Mouse (Mus musculus) R1 (cell line): ENCODE measurements around the gene Tnik.
A peak's percentile ranks its signal among the peaks of the same experiment; 100 is the strongest.

Source experiments
- DNase-seq: peaks from one replicate; pipeline ENCODE4 v3.0.0-alpha.2; 2018; ENCODE audit warnings: low read depth, low spot score

The Tnik gene

DNA sequence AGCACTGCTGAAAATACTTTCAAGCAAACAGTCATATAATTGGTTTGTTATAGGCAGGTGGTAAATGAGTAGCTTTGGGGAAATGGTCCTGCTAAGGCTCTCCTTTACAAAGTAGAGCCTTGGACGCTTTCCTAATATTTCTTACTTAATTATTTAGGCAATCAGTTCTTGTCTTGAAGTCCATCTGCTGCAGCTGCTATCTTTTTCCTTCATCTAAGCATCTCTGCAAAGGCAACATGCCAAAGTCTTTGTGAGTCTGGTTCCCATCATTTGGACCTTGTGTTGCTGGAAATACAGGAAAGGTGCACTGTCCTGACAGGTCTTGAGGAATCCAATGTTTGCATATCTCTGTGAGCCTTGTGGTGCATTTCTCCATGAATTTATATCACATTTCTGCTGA, 82.9 kb downstream of the Tnik start:
- DNase-seq: no peak

DNA sequence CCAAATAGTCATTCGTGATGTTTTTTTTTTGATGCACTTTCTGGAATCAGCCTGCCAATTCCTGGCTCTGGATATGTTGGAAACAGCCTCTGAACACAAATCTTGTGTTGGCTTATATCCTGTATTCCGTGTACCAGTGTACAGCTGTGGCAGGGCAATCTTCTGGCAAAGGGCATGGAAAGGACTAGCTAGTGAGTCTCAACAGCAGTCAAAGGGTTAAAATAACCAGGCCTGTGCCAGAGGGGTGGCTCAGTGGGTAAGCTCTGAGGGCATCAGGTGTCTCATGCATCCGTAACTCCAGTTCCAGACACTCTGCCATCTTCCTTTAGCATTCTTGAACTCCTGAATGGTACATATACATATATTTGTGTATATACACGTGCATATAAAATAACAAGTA, 83.5 kb downstream of the Tnik start:
- DNase-seq: no peak

DNA sequence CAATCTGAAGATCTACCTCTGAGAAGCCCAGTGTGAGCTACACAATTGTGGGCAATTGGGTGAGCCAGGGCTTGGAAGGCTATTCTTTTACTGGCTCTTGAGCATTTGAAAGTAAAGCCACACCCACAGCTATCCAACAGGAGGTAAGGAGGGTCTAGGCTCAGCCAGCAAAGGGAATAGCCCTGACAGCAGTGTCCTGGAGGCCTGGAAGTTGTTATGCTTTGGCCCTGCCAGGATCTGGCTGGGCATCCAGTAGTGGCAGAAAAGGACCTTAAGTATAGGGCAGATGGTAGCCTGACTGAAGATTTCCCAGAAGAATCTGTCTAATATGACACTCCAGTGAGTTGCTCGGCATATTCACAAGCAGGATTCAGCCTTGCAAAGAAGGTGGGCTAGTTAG, 85.7 kb downstream of the Tnik start:
- no peak for DNase-seq

DNA sequence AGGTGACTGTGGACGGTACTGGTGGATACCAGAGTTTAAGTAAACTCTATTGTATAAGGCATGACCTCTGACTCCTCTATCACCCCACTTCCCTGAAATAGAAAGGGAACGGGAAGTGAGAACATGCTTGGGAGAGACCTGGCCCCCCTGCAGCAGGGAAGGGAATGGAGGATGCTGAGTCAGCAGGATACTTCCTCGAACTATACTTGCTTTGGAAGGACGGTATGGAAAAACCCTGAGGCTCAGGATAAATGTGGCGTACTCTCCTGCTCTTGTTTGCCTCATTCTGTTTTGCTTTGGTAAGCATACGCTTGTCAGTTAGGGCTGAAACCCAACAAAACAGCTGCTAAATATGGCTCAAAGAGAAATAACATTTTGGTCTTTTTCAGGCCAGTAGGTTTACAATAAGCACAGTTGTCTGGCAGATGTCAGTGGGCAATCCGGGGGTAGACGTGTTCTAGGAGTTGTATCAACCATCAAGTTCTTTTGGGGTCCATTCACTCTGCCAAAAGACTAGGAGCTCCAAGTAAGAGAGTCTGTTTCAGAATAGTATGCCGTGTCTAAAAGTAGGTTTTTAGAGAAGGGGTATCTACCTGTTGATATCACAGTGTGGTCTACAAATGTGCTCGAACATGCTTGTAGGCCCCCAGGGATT, 87.3 kb downstream of the Tnik start:
- no peak for DNase-seq

DNA sequence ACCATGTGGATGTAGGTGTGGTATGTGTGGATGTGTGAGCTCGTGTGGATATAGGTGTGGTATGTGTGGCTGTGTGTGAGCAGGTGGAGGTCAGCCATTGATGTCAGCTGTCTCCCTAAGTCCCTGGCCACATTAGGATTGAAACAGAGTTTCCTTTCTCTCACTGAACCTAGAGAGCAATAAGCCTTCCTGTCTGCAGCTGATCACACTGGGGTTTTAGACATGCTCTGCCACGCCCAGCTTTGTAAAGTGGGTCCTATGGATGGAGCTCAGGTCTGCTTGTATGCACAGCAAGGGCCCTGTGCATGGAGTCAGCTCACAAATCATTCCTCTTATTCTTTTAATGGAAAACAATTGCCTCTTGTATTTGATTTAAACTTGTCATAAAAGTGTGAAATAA, 95.4 kb downstream of the Tnik start:
- no peak for DNase-seq

DNA sequence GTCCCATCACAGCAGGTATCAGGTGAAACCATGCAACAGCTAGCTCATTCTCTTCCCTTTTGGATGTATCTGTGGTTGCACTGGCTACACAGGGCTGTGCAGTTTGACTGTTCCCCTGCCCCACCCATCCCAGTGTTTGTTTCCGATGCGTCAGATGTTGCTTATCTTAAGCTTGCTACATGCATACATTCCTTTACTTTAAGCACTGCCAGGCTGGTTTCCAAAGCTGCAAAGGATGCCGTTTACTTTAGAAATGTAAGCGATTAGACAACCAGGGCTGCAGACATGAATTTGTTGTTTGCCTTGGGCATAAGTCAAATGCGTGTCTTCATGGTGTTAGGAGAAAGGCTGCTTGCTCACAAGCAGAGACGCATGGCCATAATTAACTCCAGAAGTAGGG, 96.1 kb downstream of the Tnik start:
- DNase-seq: peak; percentile 3

DNA sequence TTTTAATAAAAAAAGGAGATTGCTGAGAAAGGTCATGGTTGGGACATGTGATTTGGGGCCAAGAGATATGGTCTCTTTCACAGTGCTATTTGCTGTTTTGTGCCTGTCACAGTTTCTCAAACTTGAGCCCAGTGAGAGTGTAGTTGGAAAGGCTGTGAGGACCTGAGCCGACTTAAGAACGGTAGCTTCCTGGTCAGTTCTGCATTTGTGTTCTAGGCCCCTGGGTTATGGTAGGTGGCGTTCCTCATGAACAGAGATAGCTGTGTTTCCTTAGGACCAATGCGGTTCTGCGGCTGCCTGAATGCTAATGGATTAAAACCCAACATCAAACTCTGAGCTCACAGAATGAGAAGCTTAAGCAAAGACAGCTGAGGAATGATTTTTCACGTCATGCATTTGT, 98.0 kb downstream of the Tnik start:
- DNase-seq: no peak

DNA sequence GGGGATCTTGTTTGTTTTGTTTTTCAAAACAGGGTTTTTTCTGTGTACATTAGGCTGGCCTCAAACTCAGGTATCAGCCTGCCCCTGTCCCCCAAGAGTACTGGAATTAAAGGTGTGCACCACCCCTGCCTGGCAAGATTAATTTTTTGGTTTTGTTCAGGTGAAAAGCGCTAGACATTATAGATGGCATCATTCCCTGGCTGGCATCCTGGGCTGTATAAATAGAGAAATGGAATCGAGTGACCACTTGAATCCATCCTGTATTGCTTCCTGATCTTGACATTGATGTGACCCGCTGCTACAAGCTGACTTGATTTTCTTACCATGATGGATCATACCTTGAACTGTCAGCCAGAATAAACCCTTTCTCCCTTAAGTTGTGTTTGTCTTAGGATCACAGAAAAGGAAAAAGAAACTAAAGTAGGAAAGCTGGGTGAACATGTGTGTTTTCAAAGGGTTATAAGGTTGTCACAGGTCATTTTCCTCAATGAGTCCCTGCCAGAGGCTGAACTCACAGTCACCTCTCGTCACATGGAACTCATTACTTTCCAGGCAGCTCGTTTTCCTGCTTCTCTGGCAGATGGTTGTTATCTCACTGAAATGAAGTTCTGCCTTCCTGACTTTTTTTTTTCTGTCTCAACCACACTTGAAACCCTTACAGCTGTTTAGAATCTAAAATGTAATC, 100.6 kb downstream of the Tnik start:
- DNase-seq: no peak

DNA sequence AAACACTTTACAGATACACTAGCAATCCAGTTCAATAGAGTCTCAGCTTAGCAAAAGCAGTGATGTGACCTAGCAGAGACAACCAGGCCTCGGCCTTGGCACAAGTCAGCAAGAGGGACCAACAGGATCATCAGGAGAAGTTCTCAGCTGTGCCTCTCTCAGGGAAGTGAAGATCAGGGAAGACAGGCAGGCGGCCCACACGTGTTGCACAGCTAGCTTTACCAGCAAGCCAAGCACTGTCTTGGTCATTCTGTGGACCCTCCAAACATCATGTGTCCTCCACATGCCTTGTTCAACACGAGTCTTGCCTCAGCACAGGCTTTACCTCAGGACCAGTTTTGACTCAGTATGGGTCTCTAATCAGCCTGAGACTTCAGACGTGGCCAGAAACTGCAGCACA, 105.7 kb downstream of the Tnik start:
- no peak for DNase-seq

DNA sequence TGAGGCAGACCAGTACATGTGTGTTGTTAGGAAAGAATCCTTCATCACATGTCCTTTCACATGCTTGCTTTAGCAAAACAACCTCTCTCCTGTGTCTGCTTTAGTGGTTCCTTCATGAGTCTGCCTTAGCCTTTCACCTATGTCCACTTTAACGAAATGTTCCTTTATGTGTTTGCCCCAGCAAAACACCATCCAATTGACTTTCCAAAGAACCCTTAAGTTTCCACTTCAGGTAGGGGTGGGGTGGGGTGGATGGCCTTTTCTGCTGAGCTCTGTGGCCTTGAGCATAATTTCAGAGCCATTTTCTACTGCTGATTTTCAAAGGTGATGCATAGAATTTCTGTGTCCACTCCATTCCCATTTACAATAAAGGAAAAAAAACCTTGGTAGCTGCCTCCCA, 106.3 kb downstream of the Tnik start:
- DNase-seq: no peak

DNA sequence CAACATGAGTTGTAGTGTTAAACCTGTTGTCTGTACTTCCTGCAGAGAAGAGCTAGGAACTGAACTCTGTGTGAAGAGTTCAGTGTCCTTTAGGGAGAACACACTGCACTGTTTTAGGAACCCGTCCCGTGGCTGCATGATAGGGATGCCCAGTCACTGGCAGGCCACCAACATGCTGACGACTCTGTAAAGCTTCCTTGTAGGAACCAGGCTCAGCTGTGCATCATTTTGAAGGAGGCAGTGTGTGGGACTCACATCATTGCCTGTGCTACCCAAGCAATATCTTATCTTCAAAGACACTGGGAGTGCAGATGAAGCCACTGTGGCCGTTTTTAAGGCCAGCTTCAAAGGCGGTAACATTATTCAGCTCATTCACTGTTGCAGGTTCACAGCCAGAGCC, 106.7 kb downstream of the Tnik start:
- DNase-seq: no peak

DNA sequence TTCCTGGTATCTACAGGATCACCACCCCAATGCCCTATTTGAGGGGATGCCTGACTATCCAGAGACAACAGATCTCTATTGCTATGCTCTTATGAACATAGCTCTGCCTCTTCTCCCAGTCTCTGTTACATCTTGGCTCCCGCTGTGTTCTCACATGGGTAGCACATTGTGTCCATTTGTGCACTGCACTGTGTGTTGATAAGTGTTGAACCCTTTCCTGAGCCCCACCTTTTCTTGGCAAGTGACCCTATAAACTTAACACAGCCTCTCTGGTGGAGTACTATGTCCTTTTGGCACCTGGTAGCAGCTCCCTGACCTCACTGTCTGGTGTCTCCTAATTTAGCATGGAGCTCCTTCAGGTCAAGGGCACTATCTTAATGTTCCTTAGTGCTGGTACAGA, 108.6 kb downstream of the Tnik start:
- DNase-seq: no peak

DNA sequence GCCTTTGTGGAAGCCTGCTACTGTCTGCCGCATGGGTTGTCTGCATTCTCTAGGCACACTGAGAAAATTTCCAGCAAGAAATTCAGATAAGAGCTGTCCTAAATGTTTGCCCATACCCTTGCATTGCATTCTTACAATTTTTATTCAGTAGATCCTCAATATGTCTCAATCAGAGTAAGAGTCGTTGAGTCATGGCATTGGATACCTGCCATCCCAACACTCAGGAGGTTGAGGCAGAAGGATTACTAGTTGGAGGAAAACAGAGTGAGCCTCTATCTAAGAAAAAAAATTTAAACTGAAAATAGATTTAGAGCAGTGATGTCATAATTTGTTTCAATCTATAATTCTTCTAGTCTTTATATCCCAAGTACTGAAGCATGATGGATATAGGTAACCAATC, 109.4 kb downstream of the Tnik start:
- DNase-seq: no peak

DNA sequence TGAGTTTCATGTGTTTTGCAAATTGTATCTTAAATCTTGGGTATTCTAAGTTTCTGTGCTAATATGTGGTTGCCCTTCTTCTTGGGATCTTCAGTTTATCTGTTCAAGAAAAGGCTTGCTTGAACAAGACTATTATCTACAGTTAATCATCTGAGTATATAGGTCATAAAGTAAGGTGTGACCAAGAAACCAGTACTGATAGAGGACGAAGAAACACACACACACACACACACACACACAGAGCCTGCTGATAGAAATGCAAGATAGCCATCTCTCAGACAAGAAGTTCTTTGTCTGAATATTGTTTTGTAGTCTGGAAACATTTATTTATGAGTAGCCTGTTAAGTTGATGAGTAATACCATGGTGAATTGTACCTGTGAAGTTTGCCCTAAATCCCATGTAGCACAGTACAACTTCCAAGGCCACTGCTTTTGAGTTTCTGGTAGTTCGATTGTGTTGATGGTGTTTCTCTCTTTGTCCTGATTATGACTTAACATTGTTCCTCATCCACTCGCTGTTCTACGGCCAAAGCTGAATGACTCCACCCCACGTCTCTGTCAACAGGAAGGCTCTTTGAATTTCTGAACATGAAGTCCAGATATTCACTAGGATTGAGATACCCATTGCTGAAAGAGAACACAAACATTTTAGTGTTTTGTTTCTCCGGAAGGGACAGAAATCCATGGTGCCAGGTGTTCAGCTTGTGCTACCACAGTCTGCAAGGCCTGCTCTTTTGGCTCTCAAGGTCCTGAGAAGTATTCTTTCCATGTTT, 111.9 kb downstream of the Tnik start:
- no peak for DNase-seq

DNA sequence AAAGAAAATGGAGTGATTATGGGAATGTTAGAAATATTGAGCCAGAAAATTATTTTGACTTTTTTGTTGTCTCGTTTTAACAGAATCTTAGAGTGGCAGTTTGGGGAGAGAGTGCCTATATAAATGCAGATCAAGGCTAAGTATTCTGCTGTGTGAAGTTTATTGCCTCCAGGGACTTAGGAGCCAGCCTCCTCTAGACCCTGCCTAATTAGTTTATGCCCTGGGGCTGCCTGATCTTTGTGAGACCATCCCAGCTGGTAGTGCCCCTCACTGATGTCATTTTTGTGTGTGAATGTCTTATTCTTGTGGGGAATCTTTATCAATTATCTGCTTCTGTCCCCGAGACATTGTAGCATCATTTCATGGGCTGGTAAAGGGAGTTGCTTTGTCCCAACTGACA, 117.2 kb downstream of the Tnik start:
- no peak for DNase-seq

DNA sequence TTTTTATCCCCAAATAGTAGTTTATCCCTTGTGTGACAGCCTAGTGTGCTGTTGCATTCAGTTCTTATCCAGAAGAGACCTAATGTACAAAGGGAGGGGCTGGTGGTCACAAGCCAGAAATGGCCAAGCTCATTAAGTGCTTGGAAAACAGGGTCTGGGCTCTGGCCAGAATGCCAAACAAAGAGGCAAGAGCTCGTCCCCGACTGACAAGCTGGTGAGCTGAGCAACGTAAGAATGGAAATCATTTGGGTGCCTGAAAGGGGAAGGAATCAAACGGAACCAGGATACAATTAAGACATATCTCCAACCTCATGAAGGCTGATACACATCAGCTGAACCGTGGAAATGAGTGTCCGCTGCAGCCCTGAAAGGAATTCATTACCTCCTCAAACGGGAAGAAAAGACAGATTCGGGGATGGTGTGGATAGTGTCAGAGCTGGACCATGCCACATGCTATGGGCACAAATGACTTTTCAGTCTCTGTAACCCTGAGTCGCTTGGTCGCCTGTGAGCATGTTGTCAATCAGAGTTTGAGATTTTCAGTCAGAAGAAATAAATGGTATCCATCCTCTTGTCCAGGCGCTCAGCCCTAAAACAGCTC, 120.6 kb downstream of the Tnik start:
- DNase-seq: no peak

DNA sequence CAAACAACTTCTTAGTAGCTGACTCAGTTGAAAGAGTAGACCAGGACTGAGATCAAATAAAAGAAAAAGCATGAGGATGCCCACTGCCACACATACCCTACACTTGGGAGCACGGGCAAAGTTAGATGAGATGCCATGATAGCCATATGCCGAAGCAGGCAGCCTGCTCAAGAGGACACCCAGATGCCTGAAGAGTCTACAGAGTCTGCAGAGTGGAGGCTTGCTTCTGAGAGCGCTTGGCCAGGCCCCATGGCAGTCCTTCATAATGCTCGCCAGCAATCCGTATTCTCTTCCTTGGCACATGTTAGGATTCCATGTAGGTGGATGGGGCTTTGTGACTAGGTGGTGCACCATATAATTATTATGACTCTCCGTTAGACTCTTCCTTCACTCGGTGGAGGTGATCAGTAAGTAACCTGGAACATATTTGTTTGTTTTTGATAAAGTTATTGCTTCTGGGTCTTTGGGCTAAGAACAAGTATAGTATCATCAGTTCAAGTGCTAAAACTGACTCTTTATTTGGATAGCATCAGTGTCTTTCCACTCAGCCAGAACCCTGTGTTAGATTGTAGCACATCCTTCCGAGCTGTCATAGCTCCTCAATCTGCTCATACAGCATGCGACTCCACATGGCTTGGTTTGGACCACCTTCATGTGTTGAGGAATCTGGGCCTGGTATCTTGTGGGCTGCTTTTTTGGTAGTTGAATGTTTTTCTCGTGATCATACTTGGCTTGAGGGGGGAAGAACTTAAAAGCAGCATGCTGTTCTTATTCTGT, 122.4 kb downstream of the Tnik start:
- no peak for DNase-seq

DNA sequence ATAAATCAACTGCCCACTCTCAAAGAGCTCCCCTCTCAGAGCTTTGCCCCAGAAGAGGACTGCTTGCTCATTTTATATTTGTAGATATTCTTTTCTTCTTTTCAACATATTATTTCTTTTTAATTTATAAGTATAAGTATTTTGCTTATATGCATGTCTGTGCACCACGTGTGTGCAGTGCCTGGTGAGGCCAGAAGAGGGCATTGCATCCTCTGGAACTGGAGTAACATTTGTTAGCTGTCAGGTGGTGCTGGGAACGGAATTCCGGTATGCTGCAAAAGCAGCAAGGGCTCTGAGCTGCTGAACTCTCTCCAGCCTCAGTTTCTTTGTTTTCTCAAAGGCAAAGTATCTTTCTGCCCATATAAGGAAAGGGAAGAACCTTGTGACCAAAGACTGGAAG, 125.5 kb downstream of the Tnik start:
- peak; percentile 47 for DNase-seq

DNA sequence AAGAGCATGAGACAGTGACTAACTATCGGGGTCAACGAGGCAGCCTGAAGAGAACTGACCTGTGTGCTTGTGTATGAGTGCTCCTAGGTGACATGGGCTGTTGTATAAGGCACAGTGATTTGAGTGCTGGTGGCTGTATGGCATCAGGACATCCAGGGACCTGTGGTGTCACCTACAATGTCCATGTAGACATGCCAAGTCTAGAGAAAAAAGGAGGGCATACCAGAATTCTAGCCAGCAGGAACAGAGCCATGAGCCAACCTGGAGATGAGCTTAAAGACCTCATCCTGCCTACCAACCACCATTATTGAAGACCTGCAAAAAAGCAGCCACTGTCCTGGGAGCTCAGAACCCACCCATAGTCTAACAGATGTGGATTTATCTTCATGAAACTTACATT, 127.2 kb downstream of the Tnik start:
- DNase-seq: no peak

DNA sequence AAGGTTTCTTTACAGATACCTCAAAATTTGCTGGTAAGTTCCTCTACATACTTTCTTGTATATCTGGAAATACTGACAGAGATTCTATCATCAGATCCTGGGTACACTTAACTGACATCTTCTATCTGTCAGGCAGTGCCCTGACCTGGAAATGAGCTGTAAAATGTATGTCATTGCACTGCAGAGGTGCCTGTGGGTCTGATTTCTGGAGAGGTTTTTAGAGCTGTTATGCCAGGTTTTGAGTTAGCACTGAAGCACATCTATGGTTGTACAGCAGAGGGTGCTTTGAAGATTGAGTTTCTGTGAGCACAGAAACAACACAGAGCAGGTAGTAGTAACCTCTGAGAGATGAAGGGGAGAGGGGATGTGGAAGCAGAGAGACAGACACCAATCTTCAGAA, 129.5 kb downstream of the Tnik start:
- no peak for DNase-seq

DNA sequence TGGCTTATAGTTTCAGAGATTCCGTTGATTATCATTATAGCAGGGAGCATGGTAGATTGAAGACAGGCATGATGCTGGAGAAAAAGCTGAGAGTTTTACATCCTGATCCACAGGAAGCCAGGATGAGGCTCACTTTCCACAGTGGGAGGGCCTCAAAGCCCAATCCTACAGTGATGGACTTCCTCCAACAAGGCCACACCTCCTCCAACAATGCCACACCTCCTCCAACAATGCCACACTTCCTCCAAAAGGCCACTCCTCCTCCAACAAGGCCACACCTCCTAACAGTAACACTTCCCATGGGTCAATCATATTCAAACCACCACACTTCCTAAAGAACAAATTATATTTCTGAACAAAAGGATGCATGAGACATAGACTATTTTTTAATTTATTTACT, 135.8 kb downstream of the Tnik start:
- peak; percentile 66 for DNase-seq
